Mouse (Mus musculus) CH12.LX (cell line): ENCODE results near the gene Jmjd1c.

Experiments used
- CHD1 ChIP-seq: IDR thresholded peaks from 2 replicates; pipeline ENCODE4 v1.6.1; 2012; ENCODE audit warnings: low read depth, low read length, improper control_type of control experiment, inconsistent platforms
- EP300 ChIP-seq: IDR thresholded peaks from 2 replicates; pipeline ENCODE4 v1.6.1; 2011; ENCODE audit warnings: low read length, improper control_type of control experiment
- JUND ChIP-seq: conservative IDR thresholded peaks from 2 replicates; pipeline ENCODE4 v1.6.1; 2011; ENCODE audit warnings: low read depth, low read length, improper control_type of control experiment
- MAFK ChIP-seq: IDR thresholded peaks from 2 replicates; pipeline ENCODE4 v1.6.1; 2011; ENCODE audit warnings: low read length, improper control_type of control experiment; ENCODE audit not compliant: insufficient replicate concordance
- MYC ChIP-seq: IDR thresholded peaks from 2 replicates; pipeline ENCODE4 v1.6.1; 2011; ENCODE audit warnings: low read depth, mild to moderate bottlenecking, improper control_type of control experiment, low read length
- POLR2A ChIP-seq: IDR thresholded peaks from 2 replicates; pipeline ENCODE4 v1.6.1; 2011; ENCODE audit warnings: low read depth, mild to moderate bottlenecking, improper control_type of control experiment, low read length
- POLR2AphosphoS2 ChIP-seq: IDR thresholded peaks from 2 replicates; pipeline ENCODE4 v1.6.1; 2011; ENCODE audit warnings: low read depth, low read length, improper control_type of control experiment
- RCOR1 ChIP-seq: conservative IDR thresholded peaks from 2 replicates; pipeline ENCODE4 v1.6.1; 2012; ENCODE audit warnings: low read depth, mild to moderate bottlenecking, inconsistent platforms, low read length, improper control_type of control experiment
- SMC3 ChIP-seq: IDR thresholded peaks from 2 replicates; pipeline ENCODE4 v1.6.1; 2011; ENCODE audit warnings: low read depth, low read length, improper control_type of control experiment
- USF1 ChIP-seq: IDR thresholded peaks from 2 replicates; pipeline ENCODE4 v1.6.1; 2014; ENCODE audit warnings: low read depth, mild to moderate bottlenecking, inconsistent platforms, low read length, improper control_type of control experiment
- ZC3H11A ChIP-seq: IDR thresholded peaks from 2 replicates; pipeline ENCODE4 v1.6.1; 2012; ENCODE audit warnings: low read depth, mild to moderate bottlenecking, inconsistent platforms, low read length, improper control_type of control experiment

- TF ChIP-seq POLR2A, result no peak
- no peak for TF ChIP-seq EP300
- TF ChIP-seq CHD1, result no peak
- TF ChIP-seq POLR2AphosphoS2, result no peak
- no peak for TF ChIP-seq SMC3
- TF ChIP-seq USF1, result no peak
- TF ChIP-seq RCOR1, result no peak
- TF ChIP-seq MYC, result no peak
- no peak for TF ChIP-seq ZC3H11A
- TF ChIP-seq MAFK, result no peak
- TF ChIP-seq JUND, result no peak
Observed at GRCm38 (mm10) chr10:67085124-67085523, 10.8 kb upstream of the Jmjd1c start.
